Mouse (Mus musculus): ENCODE results near the gene Rabggtb.

Rabggtb gene

DNA sequence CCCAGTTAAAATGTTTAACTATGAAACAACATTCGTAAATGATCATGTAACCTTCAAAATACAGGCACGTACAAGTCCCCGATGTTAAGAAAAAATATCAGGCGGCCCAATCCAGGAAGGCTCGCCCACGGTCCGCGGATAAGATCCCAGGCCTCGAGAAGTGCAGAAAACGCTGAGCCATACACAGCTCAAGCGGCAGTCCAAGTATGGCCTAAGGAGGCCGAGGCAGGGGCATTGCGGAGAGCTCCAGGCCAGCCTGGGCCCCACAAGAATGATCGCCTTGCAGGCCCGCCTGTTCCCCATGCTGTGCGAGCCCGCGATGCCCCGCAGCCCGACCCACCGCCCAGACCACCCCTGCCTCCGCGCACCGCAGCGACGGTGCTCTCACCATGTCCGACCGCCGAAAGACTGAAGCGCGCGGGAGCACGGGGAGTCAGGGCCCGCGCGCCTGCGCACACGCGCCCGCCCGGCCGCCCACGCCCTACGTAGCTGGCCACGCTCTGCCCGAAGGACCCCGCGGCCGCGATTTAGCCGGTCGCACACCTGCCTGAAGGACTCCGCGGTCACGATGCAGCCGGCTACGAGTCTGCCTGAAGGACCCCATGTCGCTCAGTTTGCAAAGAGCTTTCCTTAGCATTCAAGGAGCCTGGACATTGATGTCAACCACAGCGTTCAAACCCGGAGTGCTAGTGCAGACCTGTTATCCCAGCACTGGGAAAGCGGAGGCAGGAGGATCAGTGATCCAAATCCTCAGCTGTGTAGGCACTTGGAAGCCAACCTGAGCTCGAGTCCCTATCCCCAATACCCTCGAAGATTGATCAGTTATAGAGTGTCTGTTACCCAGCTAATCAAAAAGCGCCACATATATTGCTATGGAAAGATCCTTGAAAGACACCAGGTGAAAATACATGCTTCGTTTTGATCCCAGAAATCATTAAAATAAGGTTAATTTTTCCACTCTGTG lies at the start of gene Rabggtb:
Gene Rabggtb (minus strand): TSS at position 464 of the 964 bp plus-strand sequence.
- peak; percentile 96 for DNase-seq

DNA sequence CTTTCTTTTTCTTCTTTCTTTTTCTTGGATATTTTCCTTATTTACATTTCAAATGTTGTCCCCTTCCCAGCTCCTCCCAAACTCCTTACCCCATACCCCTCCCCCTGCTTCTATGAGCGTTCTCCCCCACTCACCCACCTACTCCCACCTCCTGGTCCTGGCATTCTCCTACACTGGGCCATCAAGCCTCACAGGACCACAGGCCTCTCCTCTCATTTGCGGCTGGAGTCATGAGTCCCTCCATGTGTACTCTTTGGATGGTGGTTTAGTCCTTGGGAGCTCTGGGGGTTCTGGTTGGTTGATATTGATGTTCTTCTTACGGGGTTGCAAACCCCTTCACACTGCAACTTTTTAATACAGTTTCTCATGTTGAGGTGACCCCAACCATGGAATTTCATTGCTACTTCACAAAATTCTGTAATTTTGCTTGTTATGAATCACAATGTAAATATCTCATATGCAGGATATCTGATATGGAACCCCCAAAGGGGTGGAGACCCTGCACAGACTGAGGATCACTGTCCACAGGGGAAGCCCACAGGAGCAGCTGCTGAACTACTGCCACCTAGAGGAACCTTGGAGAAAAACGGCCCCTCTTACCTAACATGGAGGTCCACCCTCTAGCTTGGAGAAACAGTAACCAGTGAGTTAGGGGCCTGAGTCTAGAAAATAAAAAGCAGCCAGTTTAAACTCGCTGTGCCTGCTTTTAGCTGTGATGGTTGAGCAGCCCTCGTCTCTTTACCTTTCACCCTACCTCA lies 49.0 kb upstream of the Rabggtb start:
- DNase-seq = peak; percentile 44

DNA sequence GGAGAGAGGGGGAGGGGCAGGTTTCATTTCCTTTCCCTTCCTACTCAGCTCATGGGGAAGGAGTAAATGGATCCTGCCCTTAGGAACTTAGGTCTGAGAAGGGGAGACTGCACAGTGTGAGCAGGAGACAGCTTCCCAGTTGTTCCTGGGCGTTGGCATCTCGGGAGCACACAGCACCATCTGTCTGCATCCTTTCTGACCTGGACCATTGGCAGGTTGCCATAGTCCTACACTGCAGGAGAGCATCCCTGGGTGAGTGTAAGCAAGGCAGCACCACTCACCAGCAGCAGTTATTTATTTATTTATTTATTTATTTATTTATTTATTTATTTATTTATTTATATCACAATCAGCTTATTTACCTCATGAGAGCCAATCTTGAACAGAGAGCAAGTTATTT lies 48.1 kb upstream of the Rabggtb start:
- no peak for DNase-seq

DNA sequence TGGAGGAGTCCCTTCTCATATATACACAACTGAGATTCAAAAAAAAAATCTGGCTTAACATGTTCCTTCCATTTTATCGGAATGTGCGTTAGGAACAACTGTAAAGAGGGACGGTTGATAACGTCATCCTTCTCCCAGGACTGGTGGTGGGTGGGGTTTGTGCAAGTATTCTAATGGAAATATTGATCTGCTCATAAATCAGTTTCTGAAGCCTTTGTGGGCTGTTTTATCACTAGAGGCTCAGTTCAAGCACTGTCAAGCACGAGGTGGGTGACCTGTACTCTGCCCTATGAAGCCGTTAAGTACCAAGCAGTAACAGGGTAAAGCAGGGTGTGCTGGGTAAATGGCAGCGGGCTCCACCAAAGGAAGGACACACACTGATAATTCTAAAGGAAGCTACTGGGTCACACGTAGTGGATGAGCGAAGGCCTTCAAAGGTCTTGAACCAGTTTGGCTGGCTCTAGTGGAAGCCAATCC lies 47.0 kb upstream of the Rabggtb start:
- no peak for DNase-seq

DNA sequence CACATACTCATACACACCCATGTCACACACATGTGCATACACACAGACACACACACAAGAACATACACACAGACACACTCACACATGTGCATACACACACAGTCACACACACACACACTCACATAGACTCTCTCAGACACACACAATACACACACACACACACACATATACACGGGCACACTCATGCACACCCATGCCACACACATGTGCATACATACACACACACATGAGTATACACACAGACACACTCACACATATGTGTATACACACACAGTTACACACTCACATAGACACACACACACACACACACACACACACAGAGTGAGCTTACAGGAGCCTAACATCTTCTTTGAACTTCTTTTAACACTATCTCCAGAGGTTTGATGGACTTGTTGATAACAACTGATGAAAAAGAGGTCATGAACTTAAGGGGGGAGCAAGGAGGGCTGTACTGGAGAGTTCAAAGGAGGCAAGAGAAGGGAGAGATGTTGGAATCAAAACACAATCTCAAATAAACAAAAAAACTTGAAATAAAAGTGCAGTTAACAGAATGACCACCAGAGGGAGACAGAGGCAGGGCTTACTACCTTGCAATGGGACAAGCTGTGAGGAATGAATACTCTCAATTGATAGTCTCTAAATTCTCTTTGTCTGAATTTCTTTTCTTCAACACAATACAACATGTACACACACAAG lies 46.4 kb upstream of the Rabggtb start:
- DNase-seq = peak; percentile 36

DNA sequence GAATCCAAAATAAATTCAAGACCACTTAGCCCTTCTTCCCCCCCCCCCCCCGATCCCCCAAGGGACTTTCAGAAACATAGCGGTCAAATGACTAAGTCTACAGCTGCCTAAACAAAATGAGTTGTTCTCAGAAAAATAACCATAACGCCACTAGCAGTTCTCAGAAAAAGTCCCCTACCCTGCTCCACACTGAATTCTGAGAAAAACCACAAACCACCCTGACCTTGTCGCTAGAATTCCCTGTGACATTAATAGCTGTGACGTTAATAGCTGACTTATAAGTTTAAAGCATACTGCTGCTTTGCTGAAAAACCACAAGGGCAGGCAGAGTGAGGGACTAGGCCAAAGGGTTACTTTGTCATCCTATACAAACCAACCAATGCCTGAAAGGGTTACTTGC lies 45.1 kb upstream of the Rabggtb start:
- DNase-seq = no peak

DNA sequence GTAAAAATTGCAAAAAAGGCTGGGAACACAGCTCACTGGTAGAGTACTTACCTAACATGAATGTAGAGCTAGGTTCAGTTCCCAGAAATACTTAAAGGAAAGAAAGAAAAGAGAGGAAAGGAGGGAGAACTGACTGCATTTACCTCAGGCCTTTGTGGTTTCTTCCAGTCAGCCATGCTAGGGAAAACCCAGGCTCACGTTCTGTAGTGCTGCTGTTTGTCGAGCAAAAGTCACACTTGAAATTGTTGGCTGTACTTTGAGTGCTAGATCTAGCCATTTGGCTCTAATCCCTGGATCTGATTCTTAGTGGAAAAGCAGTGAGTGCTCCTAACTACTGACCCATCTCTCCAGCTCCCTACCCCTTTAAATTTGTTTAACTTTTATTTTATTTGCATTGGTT lies 35.4 kb upstream of the Rabggtb start:
- DNase-seq = no peak

DNA sequence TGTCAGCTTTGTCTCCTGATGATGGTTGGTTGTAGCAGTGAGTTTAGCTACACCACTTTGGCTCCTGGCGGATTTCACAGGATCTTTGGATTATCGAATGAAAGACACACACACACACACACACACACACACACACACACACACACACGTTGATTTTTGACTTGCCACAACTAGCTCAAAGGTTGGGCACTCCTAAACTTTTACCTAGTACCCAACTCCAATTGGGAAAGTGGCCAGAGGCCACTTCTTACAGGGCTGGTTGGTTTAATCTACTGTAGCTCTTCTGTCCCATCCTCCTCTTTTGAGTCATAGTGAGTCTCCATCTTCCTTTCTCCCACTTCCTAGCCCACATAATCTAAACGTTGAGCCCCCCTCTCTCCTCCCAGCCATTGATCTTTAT lies 34.5 kb upstream of the Rabggtb start:
- no peak for DNase-seq

DNA sequence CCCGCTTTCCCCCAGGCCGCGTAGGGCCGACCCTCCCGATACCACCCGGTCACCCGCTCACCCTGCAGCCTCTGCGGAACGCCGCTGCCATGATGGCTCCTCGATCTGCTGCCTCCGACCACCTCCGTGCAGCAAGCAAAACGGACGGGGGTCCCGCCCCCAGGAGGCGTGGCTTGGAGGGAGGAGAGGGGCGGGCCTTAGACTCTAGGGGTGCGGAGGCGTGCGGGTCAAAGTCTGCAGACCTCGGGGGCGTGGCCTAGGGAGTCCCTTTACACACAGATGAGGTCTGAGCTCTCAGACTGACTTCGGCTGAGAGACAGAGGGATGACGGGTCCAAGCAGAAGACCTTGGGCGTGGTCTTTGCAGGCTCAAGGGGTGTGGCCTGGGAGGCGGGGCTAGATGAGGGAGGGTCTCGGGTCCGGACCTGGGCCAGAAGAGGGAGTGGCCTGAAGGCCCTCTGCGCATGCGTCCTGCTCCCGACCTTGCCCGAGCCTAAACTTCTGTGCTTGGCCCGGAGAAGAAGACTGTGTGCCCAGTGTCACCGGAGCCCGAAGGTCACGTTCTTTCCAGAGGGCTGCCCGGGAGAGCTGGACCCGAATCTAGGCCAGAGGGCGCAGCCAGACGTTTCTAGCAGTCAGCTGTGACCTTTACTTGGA lies 31.7 kb upstream of the Rabggtb start, which contains the start of gene Acadm:
Gene Acadm (minus strand): TSS at position 298 of the 656 bp plus-strand sequence.
- DNase-seq = peak; percentile 99

DNA sequence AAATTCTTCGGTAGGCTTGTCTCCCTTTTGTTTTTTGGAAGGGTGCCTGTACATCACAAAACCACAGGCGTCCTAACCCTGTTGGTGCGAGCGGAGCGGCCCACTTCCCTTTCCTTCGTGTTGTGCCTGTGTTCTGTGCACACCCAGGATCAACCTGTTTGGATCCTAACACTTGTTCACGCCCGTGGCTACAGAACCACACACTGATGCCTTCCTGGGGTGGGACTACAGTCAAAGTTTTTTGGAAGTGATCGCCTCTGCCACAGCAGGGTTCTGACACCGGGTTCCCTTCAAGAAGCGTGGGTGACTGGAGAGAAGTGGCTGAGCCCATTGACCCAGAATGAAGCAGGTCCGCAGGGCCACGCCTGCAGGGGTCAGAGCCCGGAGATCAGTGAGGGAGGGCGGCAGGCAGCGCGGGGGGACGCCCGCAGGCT lies 31.1 kb upstream of the Rabggtb start:
- no peak for DNase-seq

DNA sequence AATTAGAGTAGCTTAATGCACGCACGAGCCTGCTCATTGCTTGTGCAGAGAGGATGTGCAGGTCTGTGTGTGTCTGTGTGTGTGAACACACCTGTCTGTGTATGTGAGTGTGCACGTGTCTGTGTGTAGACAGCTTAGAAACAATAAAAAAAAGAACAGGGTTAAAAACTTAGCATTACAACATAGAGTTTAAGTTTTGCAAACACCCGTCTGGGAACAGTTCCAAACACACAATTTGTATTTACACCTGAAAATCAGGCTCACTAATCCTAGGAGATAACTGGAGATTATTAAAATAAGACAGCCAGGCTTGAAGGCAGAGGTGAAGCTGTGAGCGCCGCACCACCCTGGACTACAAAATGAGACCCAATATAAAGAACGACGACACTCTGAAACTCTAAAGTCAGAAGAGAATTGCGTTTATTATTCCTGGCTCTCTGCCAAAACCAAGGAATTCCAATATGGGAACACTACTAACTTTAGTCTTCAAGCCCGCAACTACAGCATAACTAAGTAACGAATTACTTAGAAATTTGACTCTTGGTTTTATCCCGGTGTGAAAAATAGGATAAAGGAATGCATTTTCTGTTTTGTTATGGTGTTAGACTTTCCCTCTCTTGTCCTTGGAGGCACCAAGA lies 30.3 kb upstream of the Rabggtb start:
- no peak for DNase-seq

DNA sequence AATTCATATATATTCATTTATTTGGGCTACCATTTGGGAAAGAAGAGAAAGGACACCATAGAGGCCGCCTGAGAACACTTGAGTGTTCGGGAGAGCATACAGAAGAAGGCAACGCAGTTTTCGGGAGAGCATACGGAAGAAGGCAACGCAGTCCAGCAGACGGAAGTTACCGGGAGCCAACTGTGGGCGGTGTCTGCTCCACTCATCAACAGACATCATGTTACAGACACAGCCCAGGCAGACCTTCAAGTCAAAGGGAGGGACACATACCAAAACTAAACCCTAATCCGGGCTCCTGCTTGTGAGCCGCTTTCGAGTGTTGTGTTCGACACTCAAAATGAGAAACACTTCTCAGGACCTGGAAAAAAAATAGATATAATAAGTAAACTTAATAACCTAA lies 28.8 kb upstream of the Rabggtb start:
- DNase-seq = no peak

DNA sequence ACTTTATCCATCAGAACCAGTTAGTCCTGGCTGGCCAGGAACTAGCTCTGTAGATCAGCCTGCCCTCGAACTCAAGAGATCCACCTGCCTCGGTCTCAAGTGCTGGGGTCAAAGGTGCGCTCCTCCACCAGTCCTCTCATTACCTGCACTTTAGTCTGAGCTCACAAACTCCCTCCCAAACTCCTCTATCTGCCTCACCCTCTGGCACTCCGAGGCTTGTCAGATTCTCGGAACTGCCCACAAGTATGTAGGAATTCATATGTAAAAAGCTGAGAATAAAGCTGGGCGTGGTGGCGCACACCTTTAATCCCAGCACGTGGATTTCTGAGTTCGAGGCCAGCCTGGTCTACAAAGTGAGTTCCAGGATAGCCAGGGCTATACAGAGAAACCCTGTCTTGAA lies 27.7 kb upstream of the Rabggtb start:
- DNase-seq = no peak

DNA sequence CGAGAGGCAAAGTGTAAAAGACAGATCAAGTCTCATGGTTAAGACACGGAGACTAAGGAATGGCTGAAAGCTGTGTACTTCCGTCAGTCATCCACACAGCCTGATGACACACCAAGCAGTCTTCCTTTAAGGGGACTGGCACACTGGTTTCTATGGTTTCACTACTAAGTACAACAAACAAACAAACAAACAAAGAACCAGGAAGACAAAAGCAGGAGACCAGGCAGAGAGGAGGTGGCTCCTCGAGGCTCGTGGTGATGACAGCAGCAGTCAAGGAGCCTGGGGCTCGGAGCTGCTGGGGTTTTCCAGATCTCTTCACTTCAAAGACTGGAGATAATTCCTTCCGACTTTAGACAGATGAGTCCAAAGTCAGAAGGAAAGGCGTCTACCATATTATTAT lies 27.2 kb upstream of the Rabggtb start:
- no peak for DNase-seq

DNA sequence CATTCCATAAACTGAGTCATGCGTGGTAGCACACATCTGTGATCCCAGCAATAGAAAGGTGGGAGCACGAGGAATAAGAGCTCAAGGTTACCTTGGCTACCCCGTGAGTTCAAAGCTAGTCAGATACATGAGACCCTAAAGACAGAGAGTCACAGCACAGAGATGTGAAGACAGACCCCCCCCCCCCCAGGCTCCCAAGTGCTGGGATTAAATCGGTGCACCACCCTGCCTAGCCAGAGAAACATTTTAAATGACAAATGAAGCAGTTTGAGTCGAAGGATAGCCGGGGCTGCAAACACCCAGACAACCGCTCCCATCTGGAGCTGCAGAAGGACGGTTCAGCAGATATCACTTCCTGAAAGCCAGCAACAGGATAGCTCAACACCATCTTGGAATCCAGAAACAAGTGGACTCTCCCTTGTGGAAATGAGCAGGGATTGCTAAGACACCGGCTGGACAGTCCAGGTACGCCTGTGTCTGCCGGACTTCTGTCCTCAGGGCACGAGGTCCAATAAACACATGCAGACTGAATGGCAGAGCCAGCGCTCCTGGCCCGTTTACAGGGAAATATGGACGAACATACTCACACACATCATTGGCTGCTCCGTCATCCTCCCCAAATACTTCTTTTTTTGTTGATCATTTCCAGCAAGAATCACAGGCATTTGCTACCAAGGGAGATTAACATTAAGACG lies 24.5 kb upstream of the Rabggtb start:
- DNase-seq = no peak

DNA sequence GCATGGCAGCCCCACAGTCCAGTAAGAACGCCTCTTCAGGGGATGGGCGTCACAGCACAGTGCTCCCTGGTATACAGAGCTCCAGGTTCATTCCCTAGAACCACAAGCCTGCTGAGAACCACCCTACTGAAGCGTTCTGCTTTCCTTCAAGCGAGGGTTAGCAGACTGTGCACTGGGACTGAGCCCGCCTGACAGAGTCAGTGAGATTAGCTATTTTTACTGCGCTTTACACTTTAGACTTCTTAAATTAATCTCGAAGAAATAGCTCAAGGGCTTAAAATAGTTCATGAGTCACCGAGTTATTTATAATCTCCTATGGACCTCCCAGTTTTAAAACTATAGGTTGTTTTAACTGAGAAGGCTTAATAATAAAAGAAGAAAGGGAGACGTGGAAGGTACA lies 23.1 kb upstream of the Rabggtb start:
- no peak for DNase-seq

DNA sequence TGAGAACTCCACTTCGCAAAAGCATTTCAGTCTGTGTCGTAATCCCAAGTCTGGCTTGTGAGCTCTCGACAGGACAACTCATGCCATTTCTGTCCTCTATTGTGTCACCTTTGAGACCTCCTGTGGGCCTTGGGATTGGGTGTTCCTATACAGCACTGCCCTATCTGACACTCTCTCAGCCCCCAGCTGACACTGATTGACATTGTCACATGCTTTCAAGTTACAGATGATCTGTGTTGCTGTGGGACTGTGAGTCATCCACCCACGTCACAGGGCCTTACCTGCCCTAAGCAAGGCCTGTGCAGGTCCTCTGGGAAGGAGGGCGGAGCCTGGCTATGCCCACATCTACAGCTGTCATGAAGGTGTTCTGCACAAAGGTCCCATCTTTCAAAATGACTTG lies 19.7 kb upstream of the Rabggtb start:
- no peak for DNase-seq

DNA sequence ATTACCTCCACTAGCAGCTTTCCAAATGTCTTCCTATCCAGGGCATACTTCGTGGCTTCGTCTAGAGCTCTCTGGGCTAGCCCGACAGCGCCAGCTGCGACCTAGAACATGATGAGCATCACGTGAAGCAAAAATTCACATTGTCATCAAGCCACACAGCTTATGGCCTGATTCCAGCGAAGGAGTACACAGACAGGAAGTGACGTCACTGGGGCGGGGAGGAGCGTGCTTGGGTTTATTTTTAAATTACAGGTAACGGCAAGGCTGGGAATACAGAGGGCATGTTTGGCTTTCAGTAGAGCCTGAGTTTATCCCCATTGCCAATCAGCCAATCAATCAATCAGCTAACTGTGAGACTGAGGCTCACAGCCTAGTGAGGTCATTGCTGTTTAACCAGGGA lies 16.7 kb upstream of the Rabggtb start:
- DNase-seq = peak; percentile 31

DNA sequence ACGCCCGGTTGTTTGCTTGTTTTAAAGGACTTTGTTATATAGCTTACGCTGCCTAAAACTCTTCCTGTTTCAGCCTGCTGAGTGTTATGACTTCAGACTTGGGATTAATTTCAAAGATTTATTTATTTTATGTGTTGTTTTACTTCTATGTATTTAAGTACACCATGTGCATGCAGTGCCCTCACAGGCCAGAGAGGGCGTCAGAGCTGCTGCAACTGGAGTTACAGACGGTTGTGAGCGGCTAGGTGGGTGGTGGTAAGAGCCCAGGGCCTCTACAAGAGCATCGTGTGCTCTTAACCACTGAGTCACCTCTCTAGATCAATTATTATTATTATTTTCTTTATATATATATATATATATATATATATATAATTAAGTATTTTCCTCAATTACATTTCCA lies 13.5 kb upstream of the Rabggtb start:
- no peak for DNase-seq

DNA sequence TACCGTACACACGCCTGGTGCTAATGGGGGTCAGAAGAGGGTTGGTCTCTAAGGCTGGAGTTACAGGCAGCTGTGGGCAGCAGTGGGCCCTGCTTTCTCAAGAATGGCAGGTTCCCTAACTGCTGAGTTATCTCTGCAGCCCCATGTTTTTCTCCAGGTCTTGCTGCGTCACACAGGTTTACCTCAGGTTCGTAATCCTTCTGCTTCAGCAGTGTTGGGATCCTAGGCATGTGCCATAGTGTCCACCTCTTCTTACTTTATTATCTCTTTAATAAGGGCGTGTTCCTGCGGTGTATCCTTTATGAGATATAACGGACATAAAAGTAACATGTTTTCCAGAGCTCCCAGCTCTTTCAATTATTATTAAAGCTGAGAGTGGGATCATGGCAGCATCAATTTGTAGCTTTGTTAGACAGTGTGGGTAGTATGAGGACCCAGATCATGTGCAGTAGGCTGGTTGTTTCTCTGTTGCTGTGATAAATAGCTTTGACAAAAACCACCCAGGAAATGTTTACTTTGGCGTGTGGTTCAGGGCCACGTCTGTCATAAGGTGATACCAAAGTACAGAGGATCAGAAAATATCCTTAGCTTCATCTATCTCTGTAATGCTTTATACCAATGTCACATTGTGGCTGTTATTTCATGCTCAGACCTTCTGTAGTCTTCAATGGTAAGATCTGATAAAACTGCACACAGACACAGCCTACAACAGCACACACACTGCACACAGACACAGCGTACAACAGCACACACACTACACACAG lies 8.5 kb upstream of the Rabggtb start:
- DNase-seq = no peak

DNA sequence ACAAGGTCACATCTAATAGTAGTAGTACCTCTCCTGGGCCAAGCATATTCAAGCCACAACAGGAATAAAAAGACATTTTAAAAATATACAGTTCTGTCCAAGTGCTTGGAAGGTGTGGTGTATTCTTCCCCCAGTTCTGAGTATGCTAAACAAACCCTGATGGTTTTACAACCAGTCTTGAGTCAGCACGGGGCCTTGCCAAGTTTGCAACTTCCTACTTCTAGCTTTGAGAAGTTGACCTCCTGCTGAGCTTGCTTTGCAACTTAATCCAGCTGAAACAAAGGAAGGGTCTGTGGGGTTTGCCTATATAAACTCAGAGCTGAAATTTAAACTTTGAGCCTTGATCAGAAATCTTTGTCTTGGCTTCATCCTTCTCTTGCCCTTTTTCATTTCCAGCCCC lies 4.4 kb upstream of the Rabggtb start:
- no peak for DNase-seq

Data from thymus, postnatal 14 days (tissue).